Mouse (Mus musculus) erythroid progenitor cell, adult 5-6 weeks (primary cell): ENCODE measurements around the gene Anxa8. TPM values are rescaled to one million over a fixed set of nuclear protein-coding genes. Genes with fewer than 3 reads are reported as not detected.

ENCODE experiments used
- ATAC-seq: replicated peaks from 2 replicates; pipeline ENCODE4 v1.8.0; 2016; ENCODE audit warnings: moderate number of reproducible peaks, mild to moderate bottlenecking, moderate TSS enrichment, inconsistent platforms; ENCODE audit not compliant: poor library complexity, low FRiP score, severe bottlenecking
- total RNA-seq, 2 experiments: library from RNA; stranded (forward) in 1 of 2; stranded (reverse) in 1 of 2; fragments of 150-400 nt in 1 of 2; fragments of 186-747, 209-891 nt in 1 of 2; gene quantifications; 2 replicates each; pipeline versions ENCODE4 v1.2.3 to v1.2.4; 2015 to 2017; ENCODE audit warnings: low replicate concordance in 2 of 2

Gene Anxa8
- total RNA-seq (2015; ENCODE audit: low replicate concordance) (not detected in 2 replicates), total RNA-seq (2017; ENCODE audit: low replicate concordance) (not detected in 2 replicates)

- ATAC-seq: no peak
Measured at GRCm38 (mm10) chr14:34085731-34086130, at the start of gene Anxa8. Gene Anxa8 (plus strand): TSS chr14:34085981.

- no peak for ATAC-seq
Measured at GRCm38 (mm10) chr14:34041241-34041640, 44.5 kb upstream of the Anxa8 start.

- ATAC-seq: no peak
Measured at GRCm38 (mm10) chr14:34043341-34043740, 42.4 kb upstream of the Anxa8 start.

- ATAC-seq: no peak
Measured at GRCm38 (mm10) chr14:34050101-34050779, 35.5 kb upstream of the Anxa8 start.

- ATAC-seq: no peak
Measured at GRCm38 (mm10) chr14:34052516-34052915, 33.3 kb upstream of the Anxa8 start, which contains the start of gene Antxrl. Gene Antxrl (plus strand): TSS chr14:34052707.

GRCm38 (mm10) chr14:34071665-34072064 is 14.1 kb upstream of the Anxa8 start:
- no peak for ATAC-seq

GRCm38 (mm10) chr14:34075346-34075745 is 10.4 kb upstream of the Anxa8 start:
- ATAC-seq: no peak

GRCm38 (mm10) chr14:34077222-34077621 is 8.6 kb upstream of the Anxa8 start:
- ATAC-seq: no peak

- ATAC-seq: no peak
Measured at GRCm38 (mm10) chr14:34078293-34078692, 7.5 kb upstream of the Anxa8 start.

- no peak for ATAC-seq
Measured at GRCm38 (mm10) chr14:34080321-34080997, 5.3 kb upstream of the Anxa8 start.

- ATAC-seq: no peak
Measured at GRCm38 (mm10) chr14:34086806-34087205, 1.0 kb downstream of the Anxa8 start.

DNA sequence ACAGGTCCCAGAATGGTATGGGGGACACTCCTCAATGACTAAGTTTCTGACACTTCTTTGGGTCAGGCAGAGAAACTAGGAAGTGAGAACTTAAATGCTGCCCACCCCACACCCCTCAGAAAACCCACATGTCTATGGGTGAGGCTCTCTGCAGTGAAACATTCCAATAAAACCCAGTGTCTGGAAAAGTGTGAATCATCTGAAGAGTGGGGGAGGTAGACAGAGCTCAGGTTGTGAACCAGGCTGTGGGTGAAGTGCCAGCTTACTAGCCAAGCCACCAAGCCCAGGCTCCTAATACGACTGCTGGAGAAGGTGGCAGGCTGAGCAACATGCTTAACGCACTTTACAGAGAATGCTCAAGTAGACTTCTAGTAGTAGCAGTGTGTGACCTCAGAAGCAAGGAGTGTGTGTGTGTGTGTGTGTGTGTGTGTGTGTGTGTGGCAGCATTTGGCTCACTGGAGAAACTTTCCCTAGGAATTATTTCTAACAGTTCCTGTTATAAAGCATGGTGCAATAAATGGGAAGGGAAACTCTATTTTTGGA is 2.1 kb downstream of the Anxa8 start:
- no peak for ATAC-seq

DNA sequence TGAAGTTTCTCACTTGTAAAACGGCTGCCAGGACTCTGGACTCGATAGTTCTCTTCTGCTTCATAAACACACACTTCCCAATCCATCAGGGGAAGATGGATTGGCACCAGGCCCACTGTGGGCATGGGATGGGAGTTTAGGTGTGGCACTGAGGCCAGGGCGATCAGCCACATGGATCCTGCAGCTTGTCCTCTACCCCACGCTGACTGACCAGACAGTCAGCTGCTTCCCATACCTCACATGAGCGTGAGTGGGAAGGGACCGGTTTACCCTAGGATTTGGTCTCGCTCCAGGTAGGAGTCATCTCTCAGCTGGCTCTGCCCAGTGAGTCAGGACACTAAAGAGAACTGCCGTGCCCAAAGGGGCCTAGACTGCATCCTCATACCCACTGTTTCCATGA is 4.0 kb downstream of the Anxa8 start:
- no peak for ATAC-seq

DNA sequence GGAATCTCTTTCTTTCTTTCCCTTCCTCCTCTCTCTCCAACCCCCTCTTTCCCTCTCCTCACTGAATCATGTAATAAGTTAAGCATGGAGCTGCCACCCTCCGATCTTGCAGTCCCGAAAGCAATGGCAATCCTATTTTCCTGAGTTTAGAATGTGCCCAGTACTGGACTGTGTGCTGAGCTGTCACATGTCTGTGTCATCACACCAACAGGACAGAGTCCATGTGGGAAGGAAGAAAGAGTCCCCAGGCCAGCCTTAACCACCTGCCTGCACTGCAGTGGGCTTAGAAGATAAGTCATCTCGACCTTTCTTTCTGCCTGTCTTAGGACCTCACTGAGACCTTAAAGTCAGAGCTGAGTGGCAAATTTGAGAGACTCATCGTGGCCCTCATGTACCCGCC is 5.7 kb downstream of the Anxa8 start:
- no peak for ATAC-seq

DNA sequence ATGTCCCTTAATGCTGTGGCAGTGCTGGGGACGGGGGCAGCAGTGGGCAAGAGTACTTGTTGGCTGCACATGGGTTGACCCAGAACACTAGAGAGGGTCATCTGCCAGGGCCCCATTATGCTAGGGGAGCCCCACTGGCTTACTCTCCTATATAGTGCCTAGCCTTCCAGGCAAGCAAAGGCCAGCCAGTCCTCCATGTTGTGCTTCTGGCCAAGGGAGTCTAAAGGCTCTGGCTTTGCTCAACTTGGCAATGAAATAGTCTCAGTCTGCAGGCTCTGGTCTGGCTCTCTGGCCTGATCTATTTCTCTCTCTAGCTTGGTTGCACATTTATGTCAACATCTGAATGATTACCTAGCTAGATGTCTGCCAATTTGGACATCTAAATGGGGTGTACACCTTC is 7.1 kb downstream of the Anxa8 start:
- no peak for ATAC-seq

GRCm38 (mm10) chr14:34096161-34096560 is 10.4 kb downstream of the Anxa8 start:
- no peak for ATAC-seq

DNA sequence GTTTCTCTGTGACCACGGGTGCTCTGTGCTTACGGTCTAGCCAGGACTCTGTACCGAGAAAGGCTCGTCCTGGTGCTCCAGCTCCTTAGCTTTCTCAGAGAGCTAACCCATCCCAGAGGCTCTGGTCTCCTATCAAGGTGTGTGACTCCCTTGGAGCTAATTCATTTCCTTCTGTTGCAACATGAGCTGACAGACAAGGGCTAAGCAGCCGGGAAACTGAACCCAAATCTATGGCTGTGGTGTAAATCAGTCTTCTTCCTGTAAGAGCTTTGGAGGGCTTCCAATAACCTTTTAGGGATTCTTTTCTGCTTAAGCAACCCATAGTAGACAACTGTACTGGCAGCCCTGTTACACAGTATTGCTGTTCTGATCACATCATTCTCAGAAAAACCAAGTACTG is 16.8 kb downstream of the Anxa8 start, which contains the start of gene A630023A22Rik:
Gene A630023A22Rik (minus strand): TSS at position 154 of the 400 bp plus-strand sequence.
- no peak for ATAC-seq

DNA sequence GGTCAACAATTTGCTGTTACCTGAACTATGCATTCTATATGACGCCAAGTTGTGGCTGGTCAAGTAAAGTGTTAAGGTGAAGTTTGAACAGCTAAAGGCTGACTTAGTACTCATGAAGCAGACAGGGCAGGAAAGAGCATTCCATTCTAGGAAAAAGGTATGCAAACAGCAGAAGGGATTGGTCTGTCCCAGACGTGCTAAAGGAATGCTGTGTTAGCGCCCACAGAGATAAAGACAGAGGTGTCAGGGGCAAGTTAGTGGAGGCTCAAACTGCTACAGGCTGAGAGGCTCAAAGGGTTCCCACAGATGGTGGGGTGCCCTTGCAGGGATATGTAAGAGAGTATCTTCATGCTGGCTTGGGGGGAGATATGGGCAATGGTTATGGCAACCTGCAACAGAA is 18.1 kb downstream of the Anxa8 start:
- no peak for ATAC-seq

DNA sequence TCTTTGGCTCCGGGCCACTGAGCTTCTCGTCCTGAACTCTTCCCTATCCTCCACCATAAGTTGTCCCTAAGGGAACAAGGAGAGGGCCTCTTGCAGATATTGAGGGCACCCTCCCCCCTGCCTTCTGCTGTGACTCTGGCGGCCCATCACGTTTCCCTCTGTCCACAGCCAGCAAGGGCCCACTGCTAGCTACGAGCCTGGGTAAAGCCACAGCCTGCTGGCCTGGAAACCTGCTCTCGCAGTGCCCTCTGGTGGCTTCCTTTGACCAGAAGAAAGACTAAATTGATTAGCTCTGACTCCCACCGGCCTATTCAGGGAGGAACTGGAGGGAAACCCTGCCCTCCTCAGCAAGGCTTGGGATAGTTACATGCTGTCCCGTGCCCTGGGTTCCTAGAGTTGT is 19.1 kb downstream of the Anxa8 start:
- no peak for ATAC-seq

DNA sequence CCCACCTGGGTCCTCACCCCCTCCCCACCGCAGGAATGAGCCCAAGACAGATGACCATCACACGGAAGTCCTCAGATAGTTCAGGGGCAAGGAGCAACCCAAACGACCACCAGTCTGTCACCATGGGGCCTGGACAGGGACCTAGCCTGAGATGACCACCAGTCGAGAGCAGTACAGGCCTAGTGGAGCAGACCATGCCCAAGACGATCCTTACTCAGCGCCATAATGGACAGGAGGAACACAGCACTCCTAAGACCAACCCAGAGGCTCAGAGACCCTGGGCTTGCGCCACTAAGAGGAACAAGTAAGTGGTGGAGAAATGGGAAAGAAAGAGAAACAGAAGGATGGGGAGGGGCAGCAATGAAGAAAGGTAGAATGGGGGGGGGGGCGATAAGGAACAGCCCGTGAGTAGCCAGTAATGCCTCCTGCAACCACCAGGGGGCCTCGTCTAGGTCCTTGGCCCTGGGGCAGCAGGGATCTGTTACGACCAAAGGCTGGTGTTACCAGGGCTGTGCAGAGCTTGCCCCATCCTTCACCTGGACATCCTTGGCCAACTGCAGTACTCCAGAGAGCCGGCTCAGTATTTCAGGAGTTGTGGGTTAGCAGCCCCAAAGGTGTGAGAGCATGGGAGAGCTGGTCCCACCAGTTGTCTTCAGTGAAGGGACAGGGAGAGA is 20.7 kb downstream of the Anxa8 start:
- ATAC-seq: no peak
